Mouse (Mus musculus): ENCODE data around the gene Ubtd1.

Ubtd1 gene

DNA sequence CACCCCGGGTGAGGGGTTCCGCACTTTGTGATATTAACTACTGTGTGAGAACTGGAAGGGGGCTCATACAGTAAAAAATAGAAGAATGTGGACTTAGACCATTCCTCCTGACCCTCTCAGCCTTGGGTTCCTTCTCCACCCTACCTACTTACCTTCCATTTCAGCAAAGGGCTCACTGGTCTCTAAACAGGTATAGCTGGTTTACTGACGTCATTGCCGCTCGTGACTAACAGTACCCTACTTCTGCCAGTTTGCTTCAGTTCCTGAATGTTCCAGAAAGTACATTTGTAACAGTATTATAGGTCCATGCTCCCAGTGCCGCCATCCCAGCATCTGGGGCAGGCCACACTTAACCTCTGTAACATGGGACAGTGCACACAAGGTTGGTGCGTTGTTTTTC is 12.5 kb downstream of the Ubtd1 start:
- DNase-seq (ENCODE audit: low spot score) = no peak

DNA sequence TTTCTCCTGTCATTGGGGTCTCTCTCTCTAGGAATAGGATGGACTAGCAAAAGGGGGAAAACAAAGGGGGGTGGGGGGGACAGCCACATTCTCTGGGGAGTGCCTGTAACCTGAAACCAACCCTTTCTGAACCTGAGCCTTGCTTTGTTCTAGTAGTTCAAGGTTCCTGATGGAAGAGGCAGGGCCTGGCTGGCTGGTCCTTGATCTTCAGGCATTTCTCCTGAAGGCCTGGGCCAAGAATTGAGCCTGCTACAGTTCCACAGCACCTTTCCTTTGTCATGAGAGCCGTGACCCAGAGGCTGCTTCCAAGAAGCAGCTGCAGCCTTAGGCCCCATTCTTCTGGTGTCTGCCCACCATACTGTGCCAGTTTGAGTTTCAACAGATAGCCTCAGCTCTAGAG is 13.9 kb downstream of the Ubtd1 start:
- DNase-seq (ENCODE audit: low spot score) = no peak

DNA sequence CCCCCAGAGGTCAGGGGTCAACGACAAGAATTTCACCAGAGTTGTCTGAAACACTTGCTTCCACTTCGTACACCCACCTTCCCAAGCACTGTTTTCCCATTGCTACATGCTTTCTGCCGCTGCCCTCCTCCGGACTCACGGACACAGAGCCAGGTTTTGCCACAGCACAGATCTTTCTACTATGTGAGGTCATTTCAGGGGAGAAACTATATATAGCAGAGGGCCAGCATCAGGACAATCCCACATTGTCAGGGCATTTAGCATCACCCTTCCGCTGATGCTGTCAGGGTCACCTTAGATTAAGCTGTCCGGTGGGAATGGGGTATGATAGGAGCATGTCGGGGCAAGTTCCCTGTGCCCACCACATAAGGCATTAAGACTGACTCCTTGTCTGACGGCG is 15.5 kb downstream of the Ubtd1 start:
- DNase-seq (ENCODE audit: low spot score) = no peak

DNA sequence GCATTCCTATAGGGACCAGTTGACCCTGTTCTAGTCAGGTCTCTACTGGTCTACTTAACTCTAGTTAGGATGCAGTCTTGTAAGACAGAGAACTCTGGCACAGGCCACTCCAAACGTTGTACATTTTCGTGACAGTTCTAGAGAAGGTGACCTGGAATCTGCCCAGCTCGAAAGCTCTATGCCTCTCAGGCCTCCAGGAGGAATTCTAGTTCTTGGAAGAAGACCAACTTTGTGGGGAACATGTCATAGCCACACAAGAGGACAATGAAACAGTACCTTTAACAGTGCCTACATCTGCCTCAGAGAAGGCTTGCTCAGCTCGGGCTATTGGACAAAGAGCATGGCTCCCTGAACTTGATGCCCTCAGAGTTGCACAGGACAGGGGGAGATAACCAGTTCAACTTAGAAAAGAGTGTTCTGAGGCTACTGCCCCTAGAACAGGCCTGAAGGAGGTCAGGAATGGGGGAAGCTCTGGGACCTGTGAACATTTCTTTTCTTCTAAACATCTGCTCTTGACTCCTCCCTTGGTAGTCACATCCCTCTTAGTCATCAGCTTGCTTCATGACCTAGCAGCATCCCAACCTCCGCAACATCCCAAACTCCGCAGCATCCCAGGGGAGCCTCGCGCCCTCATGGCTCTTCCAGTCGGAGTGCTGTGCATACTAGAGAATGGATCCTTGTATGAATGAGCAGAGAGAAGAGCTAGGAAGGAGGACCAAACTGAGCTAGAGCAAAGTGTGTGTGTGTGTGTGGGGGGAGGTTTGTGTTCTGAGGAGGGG is 17.4 kb downstream of the Ubtd1 start:
- DNase-seq (ENCODE audit: low spot score) = no peak

- DNase-seq (ENCODE audit: low spot score) = no peak
Observed at GRCm38 (mm10) chr19:41999688-42000283, 18.2 kb downstream of the Ubtd1 start.

GRCm38 (mm10) chr19:42000446-42000958 is 18.9 kb downstream of the Ubtd1 start:
- DNase-seq (ENCODE audit: low spot score) = no peak

DNA sequence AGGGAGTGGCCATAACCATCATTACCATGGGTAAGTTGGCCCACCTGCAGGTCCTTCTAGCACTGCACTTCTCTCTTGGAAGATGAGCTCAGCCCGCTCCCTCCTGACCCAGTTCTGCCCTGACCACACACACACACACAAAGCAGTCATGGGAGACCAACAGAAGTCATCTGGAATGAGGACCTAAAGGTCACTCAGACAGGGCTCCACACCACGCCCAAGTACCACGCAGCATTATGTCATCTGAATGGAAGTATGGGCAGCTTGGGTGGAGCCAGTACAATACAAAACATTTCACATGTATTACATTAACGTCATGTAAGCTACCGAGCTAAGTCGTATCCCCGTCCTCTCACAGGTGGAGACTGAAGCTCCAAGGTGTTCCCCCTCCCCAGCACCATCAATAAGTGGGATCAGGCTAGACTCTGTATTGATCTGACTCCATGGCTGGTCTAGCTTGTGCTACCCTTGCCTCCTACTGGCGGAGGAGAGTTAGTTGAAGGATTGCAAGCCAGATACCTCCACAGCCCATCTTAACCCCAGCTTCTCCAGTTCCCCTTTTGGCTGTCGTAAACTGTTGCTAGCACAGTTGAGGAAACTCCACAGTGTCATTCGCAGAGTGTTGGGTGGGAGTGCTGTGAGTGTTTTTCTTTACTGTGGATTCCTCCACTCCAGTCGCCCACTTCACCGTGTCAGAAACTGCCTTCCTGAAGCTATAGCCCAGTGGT is 19.9 kb downstream of the Ubtd1 start:
- no peak for DNase-seq (ENCODE audit: low spot score)

- no peak for DNase-seq (ENCODE audit: low spot score)
Observed at GRCm38 (mm10) chr19:42004258-42004657, 22.7 kb downstream of the Ubtd1 start.

- no peak for DNase-seq (ENCODE audit: low spot score)
Observed at GRCm38 (mm10) chr19:42005616-42006015, 24.1 kb downstream of the Ubtd1 start.

- no peak for DNase-seq (ENCODE audit: low spot score)
Observed at GRCm38 (mm10) chr19:42006568-42006967, 25.0 kb downstream of the Ubtd1 start.

- no peak for DNase-seq (ENCODE audit: low spot score)
Observed at GRCm38 (mm10) chr19:42008586-42008985, 27.0 kb downstream of the Ubtd1 start.

DNA sequence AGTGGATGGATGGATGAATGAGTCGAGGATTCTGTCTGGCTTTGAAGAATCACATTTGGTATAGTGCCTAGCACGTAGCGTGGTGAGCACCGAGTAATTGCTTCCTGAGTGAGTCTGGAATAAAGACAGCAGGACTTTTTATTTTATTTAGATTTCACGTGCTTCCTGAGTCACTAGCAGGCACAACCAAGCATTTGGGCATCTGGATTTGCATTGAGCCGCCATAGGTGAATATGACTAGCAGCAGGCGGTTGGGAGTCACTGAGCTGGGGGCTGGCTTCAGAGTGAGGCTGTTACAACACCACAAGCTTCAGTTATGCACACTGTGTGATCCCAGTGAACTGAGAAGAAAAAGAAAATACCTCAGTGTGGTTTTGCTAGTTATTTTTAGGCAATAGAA is 27.5 kb downstream of the Ubtd1 start:
- DNase-seq (ENCODE audit: low spot score) = no peak

DNA sequence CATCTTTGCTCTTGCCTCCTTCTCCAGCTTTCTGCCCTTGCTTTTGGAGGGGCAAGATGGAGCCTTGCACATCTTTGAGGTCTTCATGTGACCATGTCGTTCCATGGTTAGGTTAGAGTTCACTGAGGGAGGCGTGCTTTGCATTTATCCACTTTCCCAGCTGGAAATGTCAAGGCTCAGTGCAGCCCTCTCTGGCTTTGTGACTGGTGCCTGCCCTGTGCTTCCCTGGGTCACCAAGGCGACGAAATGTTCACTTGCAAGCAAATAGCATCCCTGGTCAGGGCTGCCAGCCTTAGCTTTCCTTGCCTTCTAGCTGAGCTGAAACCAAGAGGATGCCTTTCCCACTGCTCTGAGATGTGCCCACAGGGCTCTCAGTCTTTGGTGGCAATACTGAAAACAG is 28.9 kb downstream of the Ubtd1 start:
- DNase-seq (ENCODE audit: low spot score) = no peak

GRCm38 (mm10) chr19:42011123-42011522 is 29.6 kb downstream of the Ubtd1 start:
- DNase-seq (ENCODE audit: low spot score) = no peak

GRCm38 (mm10) chr19:42014231-42014825 is 32.8 kb downstream of the Ubtd1 start:
- DNase-seq (ENCODE audit: low spot score) = no peak

DNA sequence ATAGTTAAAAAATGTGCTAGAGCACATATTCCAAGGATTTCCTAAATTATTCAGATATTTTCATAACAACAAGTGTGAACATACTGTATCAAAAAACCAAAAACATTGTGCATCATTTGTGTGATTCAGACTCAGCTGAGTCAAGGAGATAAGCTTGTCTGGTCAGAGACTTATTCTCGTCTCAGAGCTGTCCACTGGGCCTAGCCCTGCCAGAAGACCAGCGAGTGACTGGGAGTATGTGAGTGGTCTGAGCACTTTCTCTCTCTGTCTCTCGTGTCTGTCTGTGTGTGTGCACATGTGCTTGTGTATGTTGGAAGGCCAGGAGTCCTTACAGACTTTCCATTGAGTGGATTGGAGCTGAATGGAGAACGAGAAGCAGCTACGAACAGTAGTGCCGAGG is 33.4 kb downstream of the Ubtd1 start:
- no peak for DNase-seq (ENCODE audit: low spot score)

GRCm38 (mm10) chr19:42016251-42016650 is 34.7 kb downstream of the Ubtd1 start:
- no peak for DNase-seq (ENCODE audit: low spot score)

DNA sequence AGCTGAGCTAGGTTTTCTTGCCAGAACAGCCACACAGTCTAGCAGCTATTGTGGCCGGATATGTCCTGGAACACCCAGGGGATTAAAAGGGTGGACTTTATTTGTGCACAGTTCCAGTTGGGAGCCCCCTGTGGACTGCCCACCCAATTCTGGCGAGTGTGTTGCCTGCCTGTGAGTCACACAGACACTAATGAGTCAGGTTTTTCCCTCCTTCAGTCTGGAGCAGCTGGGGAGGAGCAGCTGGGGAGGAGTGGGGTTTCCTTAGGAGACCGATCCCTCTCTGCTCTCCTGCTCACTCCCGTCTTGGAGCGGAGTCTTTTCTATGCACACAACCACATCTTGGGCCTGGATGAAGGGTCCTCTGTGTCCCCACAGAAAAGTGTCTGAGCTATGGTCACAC is 35.3 kb downstream of the Ubtd1 start:
- DNase-seq (ENCODE audit: low spot score) = no peak

- peak; percentile 27 for DNase-seq (ENCODE audit: low spot score)
Observed at GRCm38 (mm10) chr19:42017399-42018247, 36.1 kb downstream of the Ubtd1 start.

- no peak for DNase-seq (ENCODE audit: low spot score)
Observed at GRCm38 (mm10) chr19:42019011-42019522, 37.5 kb downstream of the Ubtd1 start.
